Mouse (Mus musculus): Measurements from ENCODE around the gene Rtn1. TPM values are rescaled to one million over a fixed set of nuclear protein-coding genes. Genes with fewer than 3 reads are reported as not detected.

The Rtn1 gene
- polyA plus RNA-seq, 2 experiments = 2.4 to 5.9 TPM

- no peak overlapping the region for H3K4me2 ChIP-seq (replicated peaks; ENCODE audit: low read depth, low read length, severe bottlenecking)
- H3K27me3 ChIP-seq (ENCODE audit: control insufficient read depth, insufficient read depth, low read length) = no peaks in the 10 kb centered on the region
- no peak overlapping the region for H3K4me3 ChIP-seq (replicated peaks; ENCODE audit: low read length)
- ATAC-seq (ENCODE audit: low FRiP score, low read depth) (no peak), DNase-seq (ENCODE audit: low spot score) (no peak)
- no peaks in the 10 kb centered on the region for H3K9me3 ChIP-seq (ENCODE audit: control insufficient read depth, low read length)
- 33% methylated on average over 5 of the region's 5 CpGs for WGBS
- no peak overlapping the region for H3K9ac ChIP-seq (ENCODE audit: low read depth, low read length, severe bottlenecking)
- no peaks in the 10 kb centered on the region for H3K4me1 ChIP-seq (ENCODE audit: control insufficient read depth, insufficient read depth, low read length)
- no peak for TF ChIP-seq POLR2A (IDR thresholded peaks at IDR 0.05; ENCODE audit: borderline replicate concordance, extremely low read depth, insufficient read depth, insufficient read length)
- no peaks in the 10 kb centered on the region for H3K36me3 ChIP-seq (ENCODE audit: control insufficient read depth, insufficient read depth, low read length)
- H3K27ac ChIP-seq (replicated peaks; ENCODE audit: low read depth, low read length) = no peak overlapping the region
Observed at GRCm38 (mm10) chr12:72325025-72325424, 83.8 kb downstream of the Rtn1 start.

GRCm38 (mm10) chr12:72324210-72324871 is 84.5 kb downstream of the Rtn1 start:
- H3K9ac ChIP-seq (ENCODE audit: low read depth, low read length, severe bottlenecking) = no peak overlapping the region
- H3K4me1 ChIP-seq (ENCODE audit: control insufficient read depth, insufficient read depth, low read length) = no peaks in the 10 kb centered on the region
- no peaks in the 10 kb centered on the region for H3K9me3 ChIP-seq (ENCODE audit: control insufficient read depth, low read length)
- no peak overlapping the region for H3K4me3 ChIP-seq (replicated peaks; ENCODE audit: low read length)
- TF ChIP-seq POLR2A (IDR thresholded peaks at IDR 0.05; ENCODE audit: borderline replicate concordance, extremely low read depth, insufficient read depth, insufficient read length) = no peak
- H3K27me3 ChIP-seq (ENCODE audit: control insufficient read depth, insufficient read depth, low read length) = no peaks in the 10 kb centered on the region
- DNase-seq (ENCODE audit: low spot score) (no peak), ATAC-seq (ENCODE audit: low FRiP score, low read depth) (no peak)
- no peaks in the 10 kb centered on the region for H3K36me3 ChIP-seq (ENCODE audit: control insufficient read depth, insufficient read depth, low read length)
- no peak overlapping the region for H3K4me2 ChIP-seq (replicated peaks; ENCODE audit: low read depth, low read length, severe bottlenecking)
- 82% methylated on average over 10 of the region's 10 CpGs for WGBS
- no peak overlapping the region for H3K27ac ChIP-seq (replicated peaks; ENCODE audit: low read depth, low read length)

GRCm38 (mm10) chr12:72323778-72324177 is 85.1 kb downstream of the Rtn1 start:
- no peak overlapping the region for H3K4me3 ChIP-seq (replicated peaks; ENCODE audit: low read length)
- H3K36me3 ChIP-seq (ENCODE audit: control insufficient read depth, insufficient read depth, low read length) = no peaks in the 10 kb centered on the region
- H3K9me3 ChIP-seq (ENCODE audit: control insufficient read depth, low read length) = no peaks in the 10 kb centered on the region
- H3K9ac ChIP-seq (ENCODE audit: low read depth, low read length, severe bottlenecking) = no peak overlapping the region
- H3K27ac ChIP-seq (replicated peaks; ENCODE audit: low read depth, low read length) = no peak overlapping the region
- H3K27me3 ChIP-seq (ENCODE audit: control insufficient read depth, insufficient read depth, low read length) = no peaks in the 10 kb centered on the region
- H3K4me1 ChIP-seq (ENCODE audit: control insufficient read depth, insufficient read depth, low read length) = no peaks in the 10 kb centered on the region
- 66% methylated on average over 4 of the region's 4 CpGs for WGBS
- no peak for ATAC-seq (ENCODE audit: low FRiP score, low read depth)
- H3K4me2 ChIP-seq (replicated peaks; ENCODE audit: low read depth, low read length, severe bottlenecking) = no peak overlapping the region
- no peak for TF ChIP-seq POLR2A (IDR thresholded peaks at IDR 0.05; ENCODE audit: borderline replicate concordance, extremely low read depth, insufficient read depth, insufficient read length)
- DNase-seq (ENCODE audit: low spot score) = no peak

- WGBS = 63% methylated on average over 15 of the region's 15 CpGs
- Histone ChIP-seq H3K27me3 (ENCODE audit: control insufficient read depth, insufficient read depth, low read length) (no peaks in the 10 kb centered on the region), H3K27ac (replicated peaks; ENCODE audit: low read depth, low read length) (no peak overlapping the region), H3K9ac (ENCODE audit: low read depth, low read length, severe bottlenecking) (no peak overlapping the region), H3K4me1 (ENCODE audit: control insufficient read depth, insufficient read depth, low read length) (no peaks in the 10 kb centered on the region), H3K4me2 (replicated peaks; ENCODE audit: low read depth, low read length, severe bottlenecking) (no peak overlapping the region), H3K4me3 (replicated peaks; ENCODE audit: low read length) (no peak overlapping the region), H3K9me3 (ENCODE audit: control insufficient read depth, low read length) (no peaks in the 10 kb centered on the region), H3K36me3 (ENCODE audit: control insufficient read depth, insufficient read depth, low read length) (no peaks in the 10 kb centered on the region)
- DNase-seq (ENCODE audit: low spot score) (no peak), ATAC-seq (ENCODE audit: low FRiP score, low read depth) (no peak)
- no peak for TF ChIP-seq POLR2A (IDR thresholded peaks at IDR 0.05; ENCODE audit: borderline replicate concordance, extremely low read depth, insufficient read depth, insufficient read length)
Observed at GRCm38 (mm10) chr12:72315732-72316465, 93.0 kb downstream of the Rtn1 start.

GRCm38 (mm10) chr12:72310818-72311217 is 98.0 kb downstream of the Rtn1 start:
- Histone ChIP-seq H3K4me1 (ENCODE audit: control insufficient read depth, insufficient read depth, low read length) (no peaks in the 10 kb centered on the region), H3K27me3 (ENCODE audit: control insufficient read depth, insufficient read depth, low read length) (no peaks in the 10 kb centered on the region), H3K9ac (ENCODE audit: low read depth, low read length, severe bottlenecking) (no peak overlapping the region), H3K9me3 (ENCODE audit: control insufficient read depth, low read length) (no peaks in the 10 kb centered on the region), H3K27ac (replicated peaks; ENCODE audit: low read depth, low read length) (no peak overlapping the region), H3K36me3 (ENCODE audit: control insufficient read depth, insufficient read depth, low read length) (no peaks in the 10 kb centered on the region), H3K4me2 (replicated peaks; ENCODE audit: low read depth, low read length, severe bottlenecking) (no peak overlapping the region), H3K4me3 (replicated peaks; ENCODE audit: low read length) (no peak overlapping the region)
- TF ChIP-seq POLR2A (IDR thresholded peaks at IDR 0.05; ENCODE audit: borderline replicate concordance, extremely low read depth, insufficient read depth, insufficient read length) = no peak
- WGBS = 64% methylated on average over 6 of the region's 6 CpGs
- no peak for DNase-seq (ENCODE audit: low spot score)
- ATAC-seq (ENCODE audit: low FRiP score, low read depth) = no peak
